Comparison of ENCODE assay signal across 9 mouse cellular contexts in genomic region chr2:164431676-164432465, GRCm38 (mm10). TPM values are rescaled to one million over a fixed set of nuclear protein-coding genes. Genes with fewer than 3 reads are reported as not detected.
DNase-seq lines count a peak whose midpoint lies in the region; ATAC-seq and TF ChIP-seq lines count a peak whose summit lies in the region.
"Had no signal": no experiment of that assay in that cellular context is flagged by ENCODE, and none has a peak within 500 bp of the region (broad histone marks: within the 10 kb centered on the region; RNA-seq: fewer than 3 reads in every experiment).

No protein-coding gene starts in this region.

- peak; percentile 62 for DNase-seq in gastrocnemius, adult 2 months
- no peak for DNase-seq in gastrocnemius, adult 18-20 months (ENCODE audit: low spot score)
- peak; percentile 84 for DNase-seq in lung, postnatal 0 days (ENCODE audit: low spot score)
- DNase-seq in adrenal gland, postnatal 25 days: no peak

- 59% methylated on average over 9 of the region's 9 CpGs for WGBS in embryonic facial prominence, embryonic 12.5 days
- WGBS in kidney, embryonic 15.5 days: 45% methylated on average over 9 of the region's 9 CpGs
- WGBS in lung, postnatal 0 days: 34% methylated on average over 9 of the region's 9 CpGs
- 65% methylated on average over 9 of the region's 9 CpGs for WGBS in hindbrain, embryonic 13.5 days

- TF ChIP-seq EP300 in lung, postnatal 0 days (IDR thresholded peaks at IDR 0.05): no peak

- TF ChIP-seq CTCF in gastrocnemius, adult 2 months (IDR thresholded peaks at IDR 0.05): no peak
- no peak for TF ChIP-seq CTCF in lung, postnatal 0 days (IDR thresholded peaks at IDR 0.05)

- peaks cover 15% of the 10 kb centered on the region for H3K36me3 ChIP-seq in embryonic facial prominence, embryonic 12.5 days
- peaks cover 26% of the 10 kb centered on the region for H3K36me3 ChIP-seq in kidney, embryonic 15.5 days
- peaks cover 13% of the 10 kb centered on the region; the same call in 1 of the 2 replicates for H3K36me3 ChIP-seq in lung, postnatal 0 days (ENCODE audit: insufficient read depth, low read length)
- H3K36me3 ChIP-seq in hindbrain, embryonic 13.5 days: no peaks in the 10 kb centered on the region

- peak overlapping the region; percentile 97 for H3K27ac ChIP-seq in gastrocnemius, adult 2 months
- 0 out of 2 replicates have a peak overlapping the region, but pooled peaks have one; percentile 11 for H3K27ac ChIP-seq in embryonic facial prominence, embryonic 12.5 days
- H3K27ac ChIP-seq in kidney, embryonic 15.5 days: peak overlapping the region; percentile 93
- H3K27ac ChIP-seq in lung, postnatal 0 days (ENCODE audit: low read length): peak overlapping the region; percentile 81
- H3K27ac ChIP-seq in hindbrain, embryonic 13.5 days: no peak overlapping the region

- no peaks in the 10 kb centered on the region for H3K27me3 ChIP-seq in embryonic facial prominence, embryonic 12.5 days
- no peaks in the 10 kb centered on the region for H3K27me3 ChIP-seq in kidney, embryonic 15.5 days
- H3K27me3 ChIP-seq in lung, postnatal 0 days (replicated peaks; ENCODE audit: insufficient read depth, low read length): no peaks in the 10 kb centered on the region
- peaks cover 9% of the 10 kb centered on the region; the same call in 1 of the 2 replicates for H3K27me3 ChIP-seq in hindbrain, embryonic 13.5 days

- ATAC-seq in embryonic facial prominence, embryonic 12.5 days (ENCODE audit: insufficient number of reproducible peaks, insufficient read depth, low FRiP score, low TSS enrichment): no peak
- ATAC-seq in kidney, embryonic 15.5 days (replicated peaks; ENCODE audit: low FRiP score): no peak
- peak; percentile 67 for ATAC-seq in lung, postnatal 0 days
- no peak for ATAC-seq in hindbrain, embryonic 13.5 days (ENCODE audit: low FRiP score)
- no peak for ATAC-seq in activated CD4-positive, CD25-positive, alpha-beta regulatory T cell, adult 4 months

- peak overlapping the region; percentile 55 for H3K4me3 ChIP-seq in gastrocnemius, adult 2 months
- H3K4me3 ChIP-seq in embryonic facial prominence, embryonic 12.5 days: no peak overlapping the region
- H3K4me3 ChIP-seq in kidney, embryonic 15.5 days (replicated peaks): no peak overlapping the region
- no peak overlapping the region for H3K4me3 ChIP-seq in lung, postnatal 0 days (ENCODE audit: low read depth, low read length)
- no peak overlapping the region for H3K4me3 ChIP-seq in hindbrain, embryonic 13.5 days

- H3K4me2 ChIP-seq in embryonic facial prominence, embryonic 12.5 days (replicated peaks): no peak overlapping the region
- peak overlapping the region; percentile 46 for H3K4me2 ChIP-seq in kidney, embryonic 15.5 days
- H3K4me2 ChIP-seq in lung, postnatal 0 days (replicated peaks; ENCODE audit: low read depth, low read length): peak overlapping the region; percentile 17; the same call in 1 of the 2 replicates
- no peak overlapping the region for H3K4me2 ChIP-seq in hindbrain, embryonic 13.5 days

- intact Hi-C loops in gastrocnemius, adult 2 months (cut with DNase I): no loop called here

- peaks cover 55% of the 10 kb centered on the region for H3K4me1 ChIP-seq in embryonic facial prominence, embryonic 12.5 days
- peaks cover 77% of the 10 kb centered on the region for H3K4me1 ChIP-seq in kidney, embryonic 15.5 days
- H3K4me1 ChIP-seq in lung, postnatal 0 days (ENCODE audit: insufficient read depth, low read depth, low read length): peaks cover 48% of the 10 kb centered on the region
- H3K4me1 ChIP-seq in hindbrain, embryonic 13.5 days (replicated peaks): peaks cover 10% of the 10 kb centered on the region; the same call in 1 of the 2 replicates

- no peaks in the 10 kb centered on the region for H3K9me3 ChIP-seq in embryonic facial prominence, embryonic 12.5 days
- H3K9me3 ChIP-seq in kidney, embryonic 15.5 days (replicated peaks): no peaks in the 10 kb centered on the region
- H3K9me3 ChIP-seq in lung, postnatal 0 days (ENCODE audit: low read length): no peaks in the 10 kb centered on the region
- H3K9me3 ChIP-seq in hindbrain, embryonic 13.5 days: no peaks in the 10 kb centered on the region

- peak overlapping the region; percentile 22; the same call in 1 of the 2 replicates for H3K9ac ChIP-seq in embryonic facial prominence, embryonic 12.5 days
- 0 out of 2 replicates have a peak overlapping the region, but pooled peaks have one; percentile 8 for H3K9ac ChIP-seq in kidney, embryonic 15.5 days
- H3K9ac ChIP-seq in lung, postnatal 0 days (replicated peaks; ENCODE audit: low read depth): peak overlapping the region; percentile 3; the same call in 1 of the 2 replicates
- no peak overlapping the region for H3K9ac ChIP-seq in hindbrain, embryonic 13.5 days

RNA-seq across cellular contexts. Expression of gene Sdc4, which starts 11.8 kb away (rescaled TPM):
- 10 to 100 TPM; 39.8 to 95.4 TPM for total RNA-seq in gastrocnemius, adult 2 months (2021)
- 10 to 100 TPM; 62.6 to 77.3 TPM for total RNA-seq in gastrocnemius, adult 18-20 months (2021)
- 42.6 and 44.4 TPM in 2 replicates for polyA plus RNA-seq in embryonic facial prominence, embryonic 12.5 days (2016; fragmentation: Nextera tagmentation; extraction: Ambion mirVana)
- polyA plus RNA-seq in kidney, embryonic 15.5 days (2015; fragmentation: Nextera tagmentation; extraction: Ambion mirVana): 149 and 161 TPM in 2 replicates
- polyA plus RNA-seq in lung, postnatal 0 days (2015; fragmentation: Nextera tagmentation; extraction: Ambion mirVana): 217 and 289 TPM in 2 replicates
- total RNA-seq in adrenal gland, postnatal 25 days (2021): 75.1 and 82.0 TPM in 2 replicates
- 9.0 and 9.7 TPM in 2 replicates for polyA plus RNA-seq in hindbrain, embryonic 13.5 days (2015; fragmentation: Nextera tagmentation; extraction: Ambion mirVana)
- 10 to 100 TPM; 13.8 to 23.7 TPM for polyA plus RNA-seq in activated CD4-positive, CD25-positive, alpha-beta regulatory T cell, adult 4 months (2017; shearing (Covaris generic))

RNA-seq across cellular contexts. Expression of gene Sys1, which starts 24.9 kb away (rescaled TPM):
- total RNA-seq in gastrocnemius, adult 2 months (2021): 10 to 100 TPM; 21.7 to 24.7 TPM
- total RNA-seq in gastrocnemius, adult 18-20 months (2021): 10 to 100 TPM; 26.0 to 26.2 TPM
- 65.4 and 66.8 TPM in 2 replicates for polyA plus RNA-seq in embryonic facial prominence, embryonic 12.5 days (2016; fragmentation: Nextera tagmentation; extraction: Ambion mirVana)
- 59.2 and 64.2 TPM in 2 replicates for polyA plus RNA-seq in kidney, embryonic 15.5 days (2015; fragmentation: Nextera tagmentation; extraction: Ambion mirVana)
- polyA plus RNA-seq in lung, postnatal 0 days (2015; fragmentation: Nextera tagmentation; extraction: Ambion mirVana): 63.5 and 66.2 TPM in 2 replicates
- 27.0 and 30.0 TPM in 2 replicates for total RNA-seq in adrenal gland, postnatal 25 days (2021)
- polyA plus RNA-seq in hindbrain, embryonic 13.5 days (2015; fragmentation: Nextera tagmentation; extraction: Ambion mirVana): 84.3 and 85.3 TPM in 2 replicates
- polyA plus RNA-seq in activated CD4-positive, CD25-positive, alpha-beta regulatory T cell, adult 4 months (2017; shearing (Covaris generic)): 10 to 100 TPM; 29.7 to 33.4 TPM

RNA-seq across cellular contexts. Expression of gene Matn4, which starts 26.9 kb away (rescaled TPM):
- 1 to 10 TPM in 1 of 2 experiments, under 1 TPM in 1; 0.56 to 1.7 TPM for total RNA-seq in gastrocnemius, adult 2 months (2021)
- total RNA-seq in gastrocnemius, adult 18-20 months (2021): under 1 TPM; 0.59 to 0.78 TPM
- polyA plus RNA-seq in embryonic facial prominence, embryonic 12.5 days (2016; fragmentation: Nextera tagmentation; extraction: Ambion mirVana): 36.2 and 43.9 TPM in 2 replicates
- 1.1 and 2.4 TPM in 2 replicates for polyA plus RNA-seq in kidney, embryonic 15.5 days (2015; fragmentation: Nextera tagmentation; extraction: Ambion mirVana)
- 71.4 and 81.2 TPM in 2 replicates for polyA plus RNA-seq in lung, postnatal 0 days (2015; fragmentation: Nextera tagmentation; extraction: Ambion mirVana)
- total RNA-seq in adrenal gland, postnatal 25 days (2021): 0.73 and 1.3 TPM in 2 replicates
- 2.3 and 9.3 TPM in 2 replicates for polyA plus RNA-seq in hindbrain, embryonic 13.5 days (2015; fragmentation: Nextera tagmentation; extraction: Ambion mirVana)
- polyA plus RNA-seq in activated CD4-positive, CD25-positive, alpha-beta regulatory T cell, adult 4 months (2017; shearing (Covaris generic)): under 1 TPM in 1 of 2 experiments, not detected in 1; 0.32 TPM

RNA-seq across cellular contexts. Expression of gene Gm20458, which starts 28.9 kb away (rescaled TPM):
- total RNA-seq in gastrocnemius, adult 2 months (2021): 1 to 10 TPM; 7.6 to 9.4 TPM
- 1 to 10 TPM; 3.8 to 6.5 TPM for total RNA-seq in gastrocnemius, adult 18-20 months (2021)
- 6.1 and 6.5 TPM in 2 replicates for polyA plus RNA-seq in embryonic facial prominence, embryonic 12.5 days (2016; fragmentation: Nextera tagmentation; extraction: Ambion mirVana)
- 7.7 and 8.3 TPM in 2 replicates for polyA plus RNA-seq in kidney, embryonic 15.5 days (2015; fragmentation: Nextera tagmentation; extraction: Ambion mirVana)
- polyA plus RNA-seq in lung, postnatal 0 days (2015; fragmentation: Nextera tagmentation; extraction: Ambion mirVana): 23.5 and 32.9 TPM in 2 replicates
- total RNA-seq in adrenal gland, postnatal 25 days (2021): 4.0 TPM in 1 of 2 replicates, not detected in the other
- 5.0 and 5.9 TPM in 2 replicates for polyA plus RNA-seq in hindbrain, embryonic 13.5 days (2015; fragmentation: Nextera tagmentation; extraction: Ambion mirVana)
- polyA plus RNA-seq in activated CD4-positive, CD25-positive, alpha-beta regulatory T cell, adult 4 months (2017; shearing (Covaris generic)): 1 to 10 TPM in 1 of 2 experiments, not detected in 1; 3.7 TPM

RNA-seq across cellular contexts. Expression of gene Rbpjl, which starts 28.9 kb away (rescaled TPM):
- not detected for total RNA-seq in gastrocnemius, adult 2 months (2021)
- not detected for total RNA-seq in gastrocnemius, adult 18-20 months (2021)
- 0.46 and 0.53 TPM in 2 replicates for polyA plus RNA-seq in embryonic facial prominence, embryonic 12.5 days (2016; fragmentation: Nextera tagmentation; extraction: Ambion mirVana)
- polyA plus RNA-seq in kidney, embryonic 15.5 days (2015; fragmentation: Nextera tagmentation; extraction: Ambion mirVana): 0.05 and 0.08 TPM in 2 replicates
- 29.7 and 42.6 TPM in 2 replicates for polyA plus RNA-seq in lung, postnatal 0 days (2015; fragmentation: Nextera tagmentation; extraction: Ambion mirVana)
- not detected in 2 replicates for total RNA-seq in adrenal gland, postnatal 25 days (2021)
- 0.05 and 0.09 TPM in 2 replicates for polyA plus RNA-seq in hindbrain, embryonic 13.5 days (2015; fragmentation: Nextera tagmentation; extraction: Ambion mirVana)
- polyA plus RNA-seq in activated CD4-positive, CD25-positive, alpha-beta regulatory T cell, adult 4 months (2017; shearing (Covaris generic)): not detected
- total RNA-seq: heart, postnatal 14 days had no signal

Comparison
In these comparisons a context has a peak if more than half of its experiments do, and no peak if none do; other contexts are left out.
1. DNase-seq: peak in gastrocnemius, adult 2 months (single experiment) and lung, postnatal 0 days (single experiment); none in gastrocnemius, adult 18-20 months (single experiment) and adrenal gland, postnatal 25 days (single experiment).
2. H3K4me2 ChIP-seq: peak in kidney, embryonic 15.5 days (single experiment) and lung, postnatal 0 days (single experiment); none in embryonic facial prominence, embryonic 12.5 days (single experiment) and hindbrain, embryonic 13.5 days (single experiment).